Mouse (Mus musculus): ENCODE data around the gene Olfr474.
"Not testable (repeated sequence)": the region's sequence is repeated elsewhere in the genome, so short reads cannot be mapped to it uniquely, and the experiment has no call there.

Olfr474 gene

DNA sequence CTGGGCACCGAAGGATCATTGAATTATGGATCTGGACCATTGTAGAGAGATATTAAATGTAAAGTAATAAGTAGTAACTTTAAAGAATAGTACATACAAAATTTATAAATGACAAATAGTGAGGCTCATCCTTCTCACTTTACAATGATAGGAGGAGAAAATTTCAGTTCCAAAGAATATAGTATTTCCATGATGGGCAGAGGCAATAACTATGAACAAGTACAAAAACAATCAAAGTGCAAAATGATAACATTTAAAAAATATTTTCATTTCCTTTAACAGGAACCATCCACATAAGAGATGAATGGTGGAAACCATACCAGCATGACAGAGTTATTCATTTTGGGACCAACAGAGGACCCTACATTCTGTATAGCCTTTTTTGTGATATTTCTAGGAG lies at the start of gene Olfr474:
Gene Olfr474, plus strand, starts transcription at position 301 of the 400 bp plus-strand sequence.
- DNase-seq (ENCODE audit: low read depth, low spot score), result no peak

GRCm38 (mm10) chr7:107930146-107930545 lies 24.3 kb upstream of the Olfr474 start, which contains the start of gene Olfr473:
TSS of gene Olfr473 (plus strand) at chr7:107930446.
- DNase-seq (ENCODE audit: low read depth, low spot score), result no peak

DNA sequence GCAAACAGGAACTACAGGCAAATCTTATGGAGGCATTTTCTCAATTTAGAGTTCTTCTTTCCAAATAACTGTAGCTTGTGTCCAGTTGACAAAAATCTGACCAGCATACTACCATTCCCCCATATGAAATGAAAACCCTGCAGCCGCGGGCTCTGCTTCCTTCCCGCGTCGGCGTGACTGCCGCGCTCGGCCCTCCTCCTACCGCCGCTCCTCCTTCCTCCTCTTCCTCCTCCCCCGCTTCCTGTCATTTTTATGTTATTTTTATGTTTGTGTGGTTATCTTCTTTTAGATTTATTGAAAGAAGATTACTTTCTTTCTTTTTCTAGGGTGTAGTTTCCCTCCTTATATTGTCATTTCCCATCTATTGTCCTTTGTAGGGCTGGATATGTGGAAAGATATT lies 1.9 kb upstream of the Olfr474 start:
- DNase-seq (ENCODE audit: low read depth, low spot score), result not testable (repeated sequence)

DNA sequence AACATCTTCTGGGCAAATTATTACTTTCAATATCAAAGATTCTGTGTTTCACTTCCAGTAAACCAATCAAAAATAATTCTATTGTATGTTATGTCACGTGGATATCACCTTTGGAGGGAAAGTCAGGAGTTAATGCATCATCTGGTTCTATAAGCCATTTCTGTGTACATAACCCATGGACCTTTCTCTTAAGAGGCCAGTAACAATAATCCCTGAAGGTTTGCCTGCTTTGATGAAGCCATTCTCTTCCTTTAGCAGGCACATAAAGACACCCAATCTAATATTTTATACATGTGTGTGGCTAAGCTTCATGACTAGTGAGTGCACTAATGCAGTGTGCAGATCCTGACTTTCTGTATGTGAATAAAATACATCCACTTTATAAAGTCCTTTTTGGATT lies 10.1 kb downstream of the Olfr474 start, which contains the start of gene Olfr476:
Gene Olfr476, plus strand, starts transcription at position 301 of the 400 bp plus-strand sequence.
- DNase-seq (ENCODE audit: low read depth, low spot score), result no peak

DNA sequence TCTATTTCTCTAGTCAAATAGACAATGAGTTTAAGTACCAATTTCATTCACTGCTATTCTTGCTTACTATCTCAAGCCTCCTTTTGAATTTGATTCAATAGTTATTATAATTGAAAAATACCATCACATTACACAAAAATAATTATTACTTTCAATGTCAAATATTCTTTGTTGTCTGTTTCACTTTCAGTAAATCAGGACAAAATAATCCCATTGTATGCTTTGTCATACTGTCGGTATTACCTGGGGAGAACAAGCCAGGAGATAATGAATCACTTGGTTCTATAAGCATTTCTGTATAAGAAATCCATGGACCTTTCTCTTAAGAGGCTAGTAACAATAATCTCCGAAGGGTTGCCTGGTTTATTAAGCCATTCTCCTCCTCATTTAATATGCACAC lies 31.9 kb downstream of the Olfr474 start, which contains the start of gene Olfr477:
Gene Olfr477, plus strand, starts transcription at position 301 of the 400 bp plus-strand sequence.
- DNase-seq (ENCODE audit: low read depth, low spot score), result no peak
